Mouse (Mus musculus): ENCODE data around the gene Cacna1e.

Cacna1e gene

DNA sequence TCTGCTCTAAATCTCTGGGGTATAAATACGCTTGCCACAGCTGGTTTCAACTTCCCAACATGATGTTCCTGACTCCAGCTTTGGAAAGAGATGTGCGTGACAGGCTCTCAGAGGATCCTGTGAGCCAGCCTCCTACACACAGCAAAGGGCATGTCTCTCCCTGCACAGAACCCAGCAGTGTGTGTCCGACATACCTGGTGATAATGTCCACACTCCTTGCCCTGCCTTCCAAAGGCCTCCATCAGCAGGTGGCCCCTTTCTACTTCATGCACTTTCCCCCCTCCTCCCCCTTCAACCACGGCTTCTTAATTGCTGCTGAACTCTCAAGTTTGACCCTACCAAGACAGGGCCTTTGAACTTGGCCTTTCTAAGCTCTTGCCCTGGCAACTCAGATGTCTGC lies 108.0 kb downstream of the Cacna1e start:
- no peak for DNase-seq

- no peak for DNase-seq
Observed at GRCm38 (mm10) chr1:154774468-154774867, 109.8 kb downstream of the Cacna1e start.

DNA sequence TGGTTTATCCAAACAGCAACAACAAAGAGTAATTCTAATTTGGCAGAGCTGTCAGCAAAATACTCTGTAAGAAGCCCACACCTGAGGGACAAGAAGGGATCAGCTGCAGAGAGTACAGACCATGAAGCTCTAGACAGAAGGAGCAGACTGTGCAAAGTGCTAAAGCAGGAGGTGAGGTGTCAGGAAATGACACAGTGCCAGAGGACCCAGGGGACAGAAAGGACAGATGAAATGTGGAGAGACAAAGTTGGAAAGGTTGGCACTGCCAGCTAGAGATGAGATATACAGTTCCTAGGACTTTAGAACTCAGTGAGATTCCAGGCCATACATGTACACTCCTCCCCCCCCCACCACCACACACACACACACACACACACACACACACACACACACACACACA lies 113.2 kb downstream of the Cacna1e start:
- no peak for DNase-seq

GRCm38 (mm10) chr1:154770542-154770941 lies 113.8 kb downstream of the Cacna1e start:
- DNase-seq: no peak

DNA sequence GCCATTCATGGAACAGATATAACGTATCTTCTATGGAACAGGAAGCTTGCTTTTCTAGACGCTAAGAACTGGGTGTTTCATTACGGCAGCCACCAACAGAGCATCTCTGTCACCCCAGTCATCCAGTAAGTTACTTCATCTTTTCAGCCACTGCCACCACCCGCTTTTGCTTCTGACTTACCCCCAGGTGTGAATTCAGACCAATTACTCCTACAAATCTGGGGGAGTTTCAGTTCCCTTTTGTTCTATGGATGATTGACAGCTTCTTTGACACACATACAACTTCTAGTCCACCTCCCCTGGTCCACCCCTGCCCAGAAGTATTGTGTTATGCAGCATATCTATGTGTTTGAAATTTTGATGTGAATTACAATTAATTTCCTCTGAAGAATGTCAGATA lies 121.2 kb downstream of the Cacna1e start:
- DNase-seq: no peak

DNA sequence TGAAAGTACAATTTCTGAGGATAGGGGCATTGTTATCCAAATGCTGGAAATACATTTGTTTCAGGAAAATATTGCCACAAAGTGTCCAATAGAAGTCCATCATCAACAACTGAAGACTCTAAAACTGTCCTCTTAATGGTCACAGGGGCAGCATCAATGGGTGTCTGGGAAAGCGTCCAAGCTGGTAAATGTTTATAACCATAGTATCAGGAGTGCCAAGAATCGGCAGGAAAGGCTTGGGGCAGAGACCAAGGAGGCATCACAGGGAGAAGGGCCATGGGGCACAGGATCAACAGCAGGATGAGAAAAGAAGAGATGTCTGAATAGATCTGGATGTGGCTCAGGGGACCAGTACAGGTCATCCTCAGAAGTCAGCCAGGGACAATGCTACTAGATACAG lies 132.2 kb downstream of the Cacna1e start:
- DNase-seq: no peak

GRCm38 (mm10) chr1:154748531-154748930 lies 135.8 kb downstream of the Cacna1e start:
- DNase-seq: no peak

DNA sequence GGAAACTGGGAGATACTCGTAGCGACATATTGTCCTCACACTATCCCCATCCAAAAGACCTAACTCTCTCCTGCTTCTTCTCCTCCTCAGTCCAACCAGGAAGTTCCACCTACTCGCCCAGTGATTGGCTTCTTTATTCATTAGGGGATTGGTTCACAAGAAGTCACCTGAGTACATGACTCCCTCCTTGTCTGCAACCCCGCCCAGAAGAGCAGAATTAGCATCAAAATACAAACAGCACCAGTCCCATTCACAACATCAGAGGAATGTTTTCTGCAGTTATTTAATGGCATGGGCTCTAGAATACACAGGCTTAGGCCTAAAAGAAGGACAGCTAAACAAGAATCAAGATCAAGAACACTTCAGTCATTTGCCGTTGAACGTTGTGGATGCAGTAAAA lies 139.1 kb downstream of the Cacna1e start:
- no peak for DNase-seq

DNA sequence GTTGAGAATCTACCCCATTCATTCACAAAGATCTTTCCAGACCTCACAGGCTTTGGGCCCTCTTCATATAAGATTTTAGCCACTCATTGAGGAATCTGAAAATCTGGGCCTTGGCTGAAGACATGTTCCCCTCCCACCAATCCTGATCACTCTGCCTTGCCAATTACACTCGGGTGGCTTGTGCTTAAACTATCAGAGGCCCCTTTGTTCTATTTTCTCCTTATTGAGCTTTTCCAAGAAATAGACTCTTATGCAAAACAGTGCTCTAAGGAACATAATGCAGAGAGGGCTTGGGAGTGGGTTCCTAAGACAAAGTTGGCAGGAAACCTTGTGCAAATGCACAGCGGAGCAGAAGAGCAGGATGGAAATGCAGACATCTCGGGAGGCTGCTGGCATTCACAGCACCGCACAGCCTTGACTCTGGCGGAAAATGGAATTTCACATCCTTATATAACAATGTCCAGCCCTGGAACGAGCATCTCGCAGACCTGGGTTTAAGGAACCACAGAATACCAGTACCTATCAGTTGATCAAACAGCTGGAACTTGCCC lies 153.8 kb downstream of the Cacna1e start:
- no peak for DNase-seq

GRCm38 (mm10) chr1:154729269-154729980 lies 154.9 kb downstream of the Cacna1e start:
- peak; percentile 83 for DNase-seq

DNA sequence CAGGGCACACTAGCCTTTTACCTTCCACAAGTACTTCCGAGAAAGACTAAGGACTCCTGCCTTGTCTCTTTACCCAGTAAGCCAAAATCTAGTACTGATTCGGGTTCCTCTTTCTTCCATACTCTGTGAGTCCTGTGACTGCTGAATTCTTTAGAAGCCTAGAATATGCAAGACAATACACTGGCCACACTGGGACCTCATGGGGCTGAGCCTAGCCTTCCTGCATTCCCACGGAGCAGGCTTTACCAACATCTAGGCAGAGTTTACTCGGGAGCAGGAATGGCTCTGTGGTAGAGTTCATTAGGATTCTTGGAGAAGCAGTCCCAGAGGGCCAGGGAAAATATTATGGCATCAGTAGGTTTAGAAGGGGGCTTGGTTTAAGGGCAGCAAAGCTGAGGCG lies 155.6 kb downstream of the Cacna1e start:
- no peak for DNase-seq

DNA sequence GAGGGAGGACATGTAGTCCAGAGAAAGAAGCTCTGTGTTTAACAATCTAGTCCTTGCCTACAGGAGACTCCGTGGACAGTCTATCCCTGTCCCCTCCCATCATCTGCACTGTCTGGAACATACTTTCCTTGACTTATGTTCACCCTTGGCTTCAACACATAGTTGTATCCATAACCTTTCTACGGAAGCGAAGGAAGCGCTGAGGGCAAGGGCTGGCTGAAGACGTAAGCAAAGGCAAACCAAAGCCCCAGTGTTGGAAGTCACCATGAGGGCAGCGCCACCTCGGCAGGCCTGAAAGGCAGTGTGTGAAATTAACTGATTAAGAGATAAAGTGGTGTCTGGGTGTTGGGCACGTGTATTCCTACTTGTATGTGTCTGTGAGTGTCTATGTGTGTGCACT lies 156.6 kb downstream of the Cacna1e start:
- no peak for DNase-seq

GRCm38 (mm10) chr1:154726361-154727161 lies 157.7 kb downstream of the Cacna1e start:
- peak; percentile 9 for DNase-seq

GRCm38 (mm10) chr1:154725356-154726320 lies 158.7 kb downstream of the Cacna1e start:
- no peak for DNase-seq

- DNase-seq: no peak
Observed at GRCm38 (mm10) chr1:154723537-154724286, 160.6 kb downstream of the Cacna1e start.

DNA sequence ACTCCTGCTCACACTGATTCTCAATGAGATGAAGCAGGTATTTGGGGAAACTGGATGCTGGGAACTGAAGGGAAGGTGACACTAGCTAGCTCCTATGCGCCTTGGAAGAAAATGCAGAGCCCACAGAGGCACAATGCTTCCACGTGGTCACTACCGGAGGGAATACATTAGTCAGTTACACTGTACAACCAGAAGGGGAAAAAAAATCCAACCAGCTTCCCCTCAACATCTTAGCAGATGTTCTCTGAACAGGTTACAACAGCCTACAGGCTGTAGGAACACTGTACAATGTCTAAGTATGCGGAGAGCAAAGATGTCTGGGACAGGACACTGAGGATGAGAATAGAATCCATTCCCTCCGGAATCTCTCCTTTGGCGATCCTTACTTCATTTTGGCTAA lies 161.2 kb downstream of the Cacna1e start:
- DNase-seq: no peak

- DNase-seq: no peak
Observed at GRCm38 (mm10) chr1:154715596-154715995, 168.7 kb downstream of the Cacna1e start.

DNA sequence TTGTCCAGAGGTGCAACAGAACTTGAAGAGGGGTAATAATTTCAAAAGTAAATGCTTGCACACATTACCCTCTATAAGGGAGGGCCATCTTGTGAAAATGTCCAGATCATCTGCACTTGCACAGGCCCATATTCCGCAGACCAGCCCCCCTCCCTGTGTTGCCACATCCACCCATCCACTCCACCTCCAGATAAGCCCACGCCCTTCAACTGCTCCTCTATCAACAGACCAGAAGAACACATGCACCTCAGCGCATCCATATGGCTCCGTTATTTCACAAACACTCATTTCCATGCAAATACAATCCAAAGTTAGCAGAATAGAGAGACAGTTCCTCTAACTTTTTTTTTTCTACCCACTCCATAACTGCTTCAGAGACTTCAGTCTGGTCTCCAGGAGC lies 171.6 kb downstream of the Cacna1e start:
- DNase-seq: no peak

GRCm38 (mm10) chr1:154707584-154708290 lies 176.6 kb downstream of the Cacna1e start:
- DNase-seq: no peak

GRCm38 (mm10) chr1:154706974-154707373 lies 177.3 kb downstream of the Cacna1e start:
- no peak for DNase-seq

- no peak for DNase-seq
Observed at GRCm38 (mm10) chr1:154705882-154706565, 178.3 kb downstream of the Cacna1e start.

Measured in lung, postnatal 10 days (tissue).